Mouse (Mus musculus) neutrophil, adult 5-6 weeks (primary cell): ENCODE measurements around the gene Tcf7l2. TPM values are rescaled to one million over a fixed set of nuclear protein-coding genes. Genes with fewer than 3 reads are reported as not detected.

ENCODE experiments used
- ATAC-seq: fragments of 151-379, 151-347 bp; 2 replicates; pipeline ENCODE4 v1.8.0; 2017; ENCODE audit warnings: mild to moderate bottlenecking, moderate TSS enrichment; ENCODE audit not compliant: insufficient number of reproducible peaks, poor library complexity, low FRiP score, severe bottlenecking; ENCODE audit errors: extremely low read depth
- total RNA-seq: library from RNA; stranded (forward); fragments of 200-1000 nt; gene quantifications from 2 replicates; pipeline ENCODE4 v1.2.3, GENCODE M21; 2017

The Tcf7l2 gene
- total RNA-seq, 1 experiment from 2014 or later, result 0.70 TPM

- no peak for ATAC-seq
Observed at GRCm38 (mm10) chr19:55868597-55868996, 127.0 kb downstream of the Tcf7l2 start.

GRCm38 (mm10) chr19:55870825-55871224 lies 129.2 kb downstream of the Tcf7l2 start:
- ATAC-seq, result no peak

- ATAC-seq, result no peak
Observed at GRCm38 (mm10) chr19:55871496-55871895, 129.9 kb downstream of the Tcf7l2 start.

GRCm38 (mm10) chr19:55873221-55873620 lies 131.6 kb downstream of the Tcf7l2 start:
- no peak for ATAC-seq

- no peak for ATAC-seq
Observed at GRCm38 (mm10) chr19:55876501-55876900, 134.9 kb downstream of the Tcf7l2 start.

GRCm38 (mm10) chr19:55877404-55877915 lies 135.8 kb downstream of the Tcf7l2 start:
- peak; percentile 50; the same call in 1 of the 2 replicates for ATAC-seq

GRCm38 (mm10) chr19:55880664-55881359 lies 139.2 kb downstream of the Tcf7l2 start:
- no peak for ATAC-seq

- no peak for ATAC-seq
Observed at GRCm38 (mm10) chr19:55886536-55886935, 144.9 kb downstream of the Tcf7l2 start.

- ATAC-seq, result no peak
Observed at GRCm38 (mm10) chr19:55891692-55892183, 150.1 kb downstream of the Tcf7l2 start.

GRCm38 (mm10) chr19:55893557-55893956 lies 151.9 kb downstream of the Tcf7l2 start:
- ATAC-seq, result no peak

- no peak for ATAC-seq
Observed at GRCm38 (mm10) chr19:55894396-55894795, 152.8 kb downstream of the Tcf7l2 start.

GRCm38 (mm10) chr19:55895317-55895716 lies 153.7 kb downstream of the Tcf7l2 start:
- no peak for ATAC-seq

GRCm38 (mm10) chr19:55895807-55896420 lies 154.3 kb downstream of the Tcf7l2 start:
- ATAC-seq, result no peak

GRCm38 (mm10) chr19:55896629-55897028 lies 155.0 kb downstream of the Tcf7l2 start:
- no peak for ATAC-seq

GRCm38 (mm10) chr19:55902573-55903385 lies 161.2 kb downstream of the Tcf7l2 start:
- no peak for ATAC-seq

- ATAC-seq, result no peak
Observed at GRCm38 (mm10) chr19:55909039-55909438, 167.4 kb downstream of the Tcf7l2 start.

GRCm38 (mm10) chr19:55911941-55912340 lies 170.3 kb downstream of the Tcf7l2 start:
- ATAC-seq, result no peak

- ATAC-seq, result no peak
Observed at GRCm38 (mm10) chr19:55912813-55913212, 171.2 kb downstream of the Tcf7l2 start.

GRCm38 (mm10) chr19:55913585-55913984 lies 172.0 kb downstream of the Tcf7l2 start:
- no peak for ATAC-seq
